Mouse (Mus musculus) retina, postnatal 7 days (tissue): ENCODE data around the gene Cd80.

Experiments
- DNase-seq: peaks from one replicate; pipeline ENCODE4 v3.0.0-alpha.2; 2012; ENCODE audit warnings: low read depth, low spot score

Cd80 gene

DNA sequence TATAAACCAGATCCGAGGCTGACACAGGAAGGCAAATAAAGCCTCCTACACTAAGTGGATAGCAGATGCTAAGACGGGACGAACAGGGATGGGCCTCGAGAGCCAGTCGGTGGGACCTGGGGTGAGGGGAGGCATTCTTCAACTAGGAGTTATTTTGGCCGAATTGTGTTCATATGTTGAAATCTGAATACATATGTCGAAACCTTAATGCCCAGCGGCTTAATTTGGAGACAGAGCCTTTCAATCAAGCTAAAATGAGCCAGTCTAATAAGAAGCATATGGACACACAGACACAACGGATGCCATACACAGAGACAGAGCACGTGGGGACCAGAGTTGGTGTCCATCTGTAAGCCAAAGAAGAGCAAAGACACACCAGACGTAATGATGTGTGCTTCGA is 6.9 kb upstream of the Cd80 start:
- no peak for DNase-seq

DNA sequence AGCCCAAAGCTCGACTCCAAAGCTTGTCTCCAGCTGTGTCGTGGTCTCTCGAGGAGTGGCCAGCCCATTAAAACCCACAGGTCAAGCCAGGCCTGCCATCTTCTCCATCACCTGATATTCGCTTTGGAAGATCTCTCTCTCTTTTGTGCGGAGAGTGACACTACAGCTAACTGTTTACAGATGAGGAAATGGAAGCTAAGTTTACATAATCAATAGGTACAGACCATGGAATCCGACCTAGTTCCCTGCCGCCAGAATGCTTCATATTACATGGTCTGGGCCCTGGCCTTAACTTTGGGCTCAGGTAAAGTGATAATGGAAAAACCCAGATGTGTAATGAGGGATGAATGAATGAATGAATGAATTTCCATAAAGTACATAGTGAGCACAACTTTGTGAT is 4.7 kb upstream of the Cd80 start:
- DNase-seq, result no peak

DNA sequence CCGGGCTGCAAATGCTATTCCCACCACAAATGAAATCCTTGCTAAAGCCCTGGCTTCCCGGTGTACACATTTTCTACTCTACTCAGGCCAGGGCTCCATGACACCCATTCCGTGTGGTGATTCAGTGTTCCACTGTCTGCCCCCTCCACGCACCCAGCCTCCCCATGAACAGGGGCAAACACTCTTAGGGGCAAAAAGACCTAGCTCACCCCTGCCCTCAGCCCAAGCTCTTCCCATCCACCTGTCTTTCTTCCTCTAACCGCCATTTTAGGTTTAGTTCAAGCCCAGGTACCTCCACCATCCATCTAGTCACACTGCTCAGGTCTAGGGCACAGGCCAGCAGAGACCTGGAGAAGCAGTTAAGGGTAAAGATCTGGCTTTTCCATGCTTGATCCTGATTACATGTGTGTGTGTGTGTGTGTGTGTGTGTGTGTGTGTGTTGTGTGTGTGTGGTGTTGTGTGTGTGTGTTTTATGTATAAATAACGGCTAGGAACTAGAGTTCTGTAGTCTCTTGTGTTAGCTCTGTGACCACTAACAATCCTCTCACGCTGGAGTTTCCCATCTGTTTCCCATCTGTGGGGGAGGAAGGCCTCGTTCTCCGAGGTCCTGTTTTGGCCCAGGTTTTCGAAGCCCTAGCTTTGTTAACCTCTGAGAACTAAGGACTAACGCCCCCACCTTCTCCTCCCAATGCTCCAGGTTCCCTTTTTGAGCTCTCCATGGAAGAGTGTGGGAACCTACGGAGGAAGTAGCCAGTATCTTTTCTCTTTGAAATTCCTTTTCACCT is 3.7 kb upstream of the Cd80 start:
- DNase-seq, result no peak

DNA sequence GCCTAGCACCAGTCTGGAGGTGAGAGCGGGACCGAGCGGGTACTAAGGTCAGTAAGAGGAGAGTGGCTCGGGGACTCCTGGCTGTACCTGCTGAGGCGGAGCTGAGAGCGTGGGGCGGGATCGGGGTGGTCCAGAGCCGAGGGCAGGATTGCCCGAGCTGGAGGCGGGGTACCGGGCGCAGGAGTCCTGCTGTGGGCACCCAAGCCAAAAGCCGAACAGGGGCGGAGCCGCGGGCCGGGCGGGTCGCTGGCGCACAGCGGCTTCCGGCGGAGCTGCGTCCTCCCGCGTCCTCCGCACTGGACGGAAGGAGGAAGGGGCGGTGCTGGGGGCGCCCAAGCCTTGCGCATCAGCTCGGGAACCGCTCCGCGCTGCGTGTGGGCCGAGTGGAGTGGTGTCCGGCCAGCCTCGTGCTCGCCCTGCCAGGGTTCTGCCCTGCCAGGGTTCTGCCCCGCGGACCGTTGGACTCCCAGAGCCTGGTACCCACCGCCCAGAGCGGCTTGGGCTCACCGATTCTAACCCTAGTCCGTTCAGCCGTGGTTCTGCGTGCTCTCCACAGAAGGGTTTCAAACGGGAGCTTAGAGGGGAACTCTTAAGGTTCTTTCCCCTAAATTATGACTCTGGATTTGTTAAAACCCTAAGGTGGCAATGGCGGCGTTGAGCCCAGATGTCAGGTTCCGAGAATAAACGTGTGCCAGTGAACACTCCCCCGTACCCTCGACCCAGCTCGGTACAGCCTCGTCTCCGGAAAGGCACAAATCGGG is 2.7 kb upstream of the Cd80 start, which contains the start of gene Adprh:
TSS of gene Adprh (minus strand) at position 262 of the 761 bp plus-strand sequence.
- peak; percentile 76 for DNase-seq

- no peak for DNase-seq
Observed at GRCm38 (mm10) chr16:38453203-38453553, 2.2 kb upstream of the Cd80 start.

DNA sequence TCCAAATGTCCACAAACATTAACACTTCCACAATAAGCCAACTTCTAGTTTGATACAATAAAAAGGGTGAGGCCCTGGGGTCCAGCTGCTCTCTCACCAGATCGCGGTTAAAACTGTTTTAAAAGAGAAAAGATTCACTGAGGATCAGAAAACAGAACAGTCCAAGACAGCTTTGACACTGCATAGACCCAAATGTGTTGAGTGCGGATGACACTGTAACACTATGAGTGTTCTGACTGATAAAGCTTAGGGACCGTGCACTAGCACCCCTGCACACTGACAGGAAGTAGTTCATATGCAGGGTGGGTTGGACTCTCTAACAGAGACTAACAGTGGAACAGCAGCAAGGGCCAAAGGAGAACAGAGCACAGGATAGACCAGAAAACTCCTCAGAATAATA is 1.4 kb upstream of the Cd80 start:
- DNase-seq, result no peak

DNA sequence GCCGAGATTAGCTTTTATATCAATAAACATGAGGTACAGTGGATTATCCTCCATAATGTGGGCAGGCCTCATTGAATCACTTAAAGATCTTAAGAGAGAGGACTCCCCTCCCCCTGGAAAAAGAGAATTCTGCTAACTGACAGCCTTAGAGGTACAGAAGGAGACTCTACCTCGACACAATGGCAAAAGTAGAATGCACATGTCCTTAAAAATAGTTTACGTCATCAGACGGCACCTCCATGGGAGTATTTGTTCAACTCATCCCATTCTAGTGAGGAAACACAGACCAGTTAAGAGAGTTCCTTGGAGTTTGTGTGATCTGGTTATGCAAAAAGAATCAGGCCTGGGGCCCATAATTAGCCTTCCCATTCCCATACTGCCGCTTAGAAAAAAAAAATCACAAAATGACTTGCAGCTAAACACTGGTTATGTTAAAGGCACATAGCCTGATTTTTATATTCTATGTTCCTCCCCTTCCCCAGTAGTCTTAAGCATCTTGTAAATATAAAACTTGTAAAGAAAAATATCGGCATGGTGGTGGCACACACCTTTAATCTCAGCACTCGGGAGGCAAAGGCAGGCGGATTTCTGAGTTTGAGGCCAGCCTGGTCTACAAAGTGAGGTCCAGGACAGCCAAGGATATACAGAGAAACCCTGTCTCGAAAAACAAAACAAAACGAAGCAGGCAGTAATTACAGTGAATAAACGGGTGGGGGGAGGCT is 667 bp upstream of the Cd80 start:
- no peak for DNase-seq

GRCm38 (mm10) chr16:38456812-38457567 is 1.6 kb downstream of the Cd80 start:
- DNase-seq, result no peak

DNA sequence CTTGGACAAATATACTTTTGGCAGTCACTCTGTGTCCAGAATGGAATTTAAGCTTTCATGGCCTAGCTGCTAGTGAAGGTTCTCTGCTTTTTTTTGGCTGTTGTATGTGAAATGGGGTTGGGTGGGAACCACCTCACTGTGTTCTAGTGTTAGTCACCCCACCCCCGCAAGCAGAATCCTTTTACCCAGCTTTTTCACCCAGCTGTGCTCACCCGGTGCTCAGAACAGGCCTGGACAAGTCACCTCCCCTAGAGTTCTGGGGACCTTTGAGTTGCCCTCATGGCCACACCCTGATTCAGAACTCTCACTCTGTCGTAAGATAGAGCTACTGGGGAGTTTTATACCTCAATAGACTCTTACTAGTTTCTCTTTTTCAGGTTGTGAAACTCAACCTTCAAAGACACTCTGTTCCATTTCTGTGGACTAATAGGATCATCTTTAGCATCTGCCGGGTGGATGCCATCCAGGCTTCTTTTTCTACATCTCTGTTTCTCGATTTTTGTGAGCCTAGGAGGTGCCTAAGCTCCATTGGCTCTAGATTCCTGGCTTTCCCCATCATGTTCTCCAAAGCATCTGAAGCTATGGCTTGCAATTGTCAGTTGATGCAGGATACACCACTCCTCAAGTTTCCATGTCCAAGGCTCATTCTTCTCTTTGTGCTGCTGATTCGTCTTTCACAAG is 3.4 kb downstream of the Cd80 start:
- DNase-seq, result no peak

GRCm38 (mm10) chr16:38459990-38460389 is 4.6 kb downstream of the Cd80 start:
- no peak for DNase-seq

- DNase-seq, result no peak
Observed at GRCm38 (mm10) chr16:38461749-38462148, 6.4 kb downstream of the Cd80 start.

- DNase-seq, result no peak
Observed at GRCm38 (mm10) chr16:38462161-38462560, 6.8 kb downstream of the Cd80 start.

GRCm38 (mm10) chr16:38463305-38463704 is 7.9 kb downstream of the Cd80 start:
- DNase-seq, result no peak

DNA sequence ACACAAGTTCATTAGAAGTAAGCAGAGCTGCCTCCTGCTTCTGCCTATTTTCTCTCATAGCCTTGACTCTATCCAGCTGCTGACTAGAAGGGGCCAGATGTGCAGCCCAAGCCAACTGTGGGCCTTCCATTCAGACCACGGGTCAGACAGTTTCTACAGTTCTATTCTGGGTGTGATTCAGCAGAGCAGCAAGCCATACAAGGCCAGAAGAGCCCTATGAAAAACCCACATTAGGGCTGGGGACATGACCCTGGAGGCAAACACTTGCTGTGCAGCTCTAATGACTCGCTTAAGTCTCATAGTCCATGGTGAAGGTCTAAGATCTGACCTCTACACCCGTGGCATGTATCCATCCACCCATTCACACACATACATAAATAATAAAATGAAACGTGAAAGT is 10.7 kb downstream of the Cd80 start:
- DNase-seq, result no peak

GRCm38 (mm10) chr16:38467091-38467916 is 11.9 kb downstream of the Cd80 start:
- DNase-seq, result no peak

DNA sequence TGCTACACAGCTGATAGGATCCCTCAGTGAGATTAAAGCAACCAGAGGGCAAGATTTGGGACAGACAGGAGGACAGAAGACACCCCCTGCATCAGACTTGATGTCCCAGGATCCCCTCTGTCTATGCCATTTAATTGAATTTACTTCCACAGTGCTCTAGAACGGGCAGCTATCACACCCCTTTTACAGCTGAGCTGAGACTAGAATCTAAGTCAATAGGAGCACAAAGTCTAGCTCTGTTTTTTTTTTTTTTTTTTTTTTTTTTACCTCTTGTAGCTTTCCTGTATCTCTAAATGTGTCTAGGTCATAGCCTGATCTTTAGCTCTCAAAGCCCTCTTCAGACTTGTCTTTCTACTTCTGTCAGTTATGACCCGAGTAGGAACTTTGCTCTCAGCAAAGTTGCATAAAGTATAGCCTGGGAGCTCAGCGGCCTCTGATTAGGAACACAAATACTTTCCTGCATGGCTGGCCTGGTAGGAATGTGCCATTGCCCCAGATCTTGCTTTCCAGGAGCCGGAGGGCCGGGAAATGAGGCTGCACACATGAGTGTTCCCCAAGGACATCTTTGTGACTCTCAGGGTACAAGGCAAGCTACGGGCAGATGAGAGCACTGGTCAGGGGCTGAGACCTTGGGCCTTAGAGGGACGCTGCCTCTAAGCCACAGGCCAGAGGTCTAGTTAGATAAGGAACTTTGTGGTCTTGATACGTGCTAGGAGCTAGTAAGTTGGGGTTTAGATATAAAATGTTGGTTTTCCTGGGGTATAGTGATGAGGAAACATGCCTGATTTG is 12.8 kb downstream of the Cd80 start:
- DNase-seq, result no peak

DNA sequence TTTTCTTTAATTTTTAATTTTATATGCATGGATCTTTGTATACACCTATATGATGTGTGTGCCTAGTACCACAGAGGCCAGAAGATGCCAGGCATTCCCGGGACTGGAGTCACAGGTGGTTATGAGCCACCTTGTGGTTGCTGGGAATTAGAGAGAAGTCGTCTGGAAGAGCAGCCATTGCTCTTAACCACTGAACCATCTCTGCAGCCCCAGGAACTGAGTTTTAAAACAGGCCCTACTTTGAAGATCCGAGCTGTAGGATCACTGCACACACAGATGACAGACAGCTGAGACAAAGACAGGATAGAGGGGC is 13.3 kb downstream of the Cd80 start:
- no peak for DNase-seq

DNA sequence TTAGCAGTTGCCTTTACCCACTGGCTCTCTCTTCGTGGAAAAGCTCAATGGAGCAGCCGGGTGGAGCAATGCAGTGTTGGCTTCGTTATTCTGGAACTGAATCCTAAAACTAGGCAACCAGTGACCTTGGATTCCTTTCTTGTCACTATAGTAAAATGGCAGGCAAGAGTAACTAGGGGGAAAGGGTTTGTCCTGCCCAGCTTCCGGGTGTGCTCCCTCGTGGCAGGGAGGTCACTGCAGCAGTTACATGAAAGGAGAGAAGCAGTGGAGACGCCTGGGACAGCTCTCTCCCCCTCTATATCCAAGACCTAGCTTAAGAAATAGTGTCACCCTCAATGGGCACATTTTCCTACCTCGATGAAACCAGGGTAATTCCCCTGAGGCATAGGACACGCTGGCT is 14.1 kb downstream of the Cd80 start:
- DNase-seq, result no peak

- DNase-seq, result no peak
Observed at GRCm38 (mm10) chr16:38471697-38472506, 16.5 kb downstream of the Cd80 start.
